Mouse (Mus musculus): ENCODE data around the gene Six1.
"Not testable (repeated sequence)": the region's sequence is repeated elsewhere in the genome, so short reads cannot be mapped to it uniquely, and the experiment has no call there.

Six1 gene

GRCm38 (mm10) chr12:73034901-73035895 is 18.5 kb downstream of the Six1 start:
- DNase-seq (ENCODE audit: extremely low read depth, low read depth), result no peak

DNA sequence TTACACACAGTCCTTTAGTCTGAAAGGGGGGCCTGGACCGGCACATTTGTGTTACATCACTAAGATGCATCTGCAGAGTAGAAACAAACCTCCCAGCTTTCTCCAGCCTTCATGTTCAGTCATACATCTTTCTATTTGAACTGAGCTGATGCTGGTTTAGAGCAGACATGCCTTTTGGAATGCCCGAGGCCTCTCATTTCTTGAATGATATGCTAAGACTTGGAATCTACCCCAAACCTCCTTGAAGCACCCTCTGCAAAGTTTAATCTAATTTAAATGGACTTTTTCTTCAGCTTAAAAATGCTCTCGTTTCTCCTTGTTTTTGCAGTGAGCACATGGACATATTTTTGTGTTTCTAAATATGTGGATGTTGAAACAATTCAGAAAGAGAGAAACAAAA is 21.0 kb downstream of the Six1 start:
- DNase-seq (ENCODE audit: extremely low read depth, low read depth), result no peak

- DNase-seq (ENCODE audit: extremely low read depth, low read depth), result no peak
These were observed 22.4 kb downstream of the Six1 start for GRCm38 (mm10) chr12:73031315-73031714.

DNA sequence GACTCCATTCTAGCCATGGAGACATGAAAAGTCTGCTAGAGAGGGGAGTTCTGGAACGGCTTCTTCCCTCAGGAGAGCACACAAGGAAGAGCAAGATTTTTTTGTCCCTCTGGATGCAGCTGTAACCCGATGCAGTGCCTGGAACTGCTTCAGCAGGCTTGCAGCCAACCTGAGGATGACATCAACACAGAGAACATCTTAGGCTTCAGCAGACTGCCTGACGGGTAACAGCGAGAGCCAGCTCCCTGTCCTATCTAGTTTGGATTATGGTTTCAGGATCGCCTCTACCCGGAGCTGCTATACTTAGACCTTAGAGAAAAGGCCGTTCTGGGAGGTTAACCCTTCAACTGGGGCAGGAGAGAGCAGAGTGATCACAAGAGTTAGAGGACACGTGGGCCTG is 28.2 kb downstream of the Six1 start:
- no peak for DNase-seq (ENCODE audit: extremely low read depth, low read depth)

GRCm38 (mm10) chr12:73020941-73021340 is 32.7 kb downstream of the Six1 start:
- peak; percentile 46 for DNase-seq (ENCODE audit: extremely low read depth, low read depth)

DNA sequence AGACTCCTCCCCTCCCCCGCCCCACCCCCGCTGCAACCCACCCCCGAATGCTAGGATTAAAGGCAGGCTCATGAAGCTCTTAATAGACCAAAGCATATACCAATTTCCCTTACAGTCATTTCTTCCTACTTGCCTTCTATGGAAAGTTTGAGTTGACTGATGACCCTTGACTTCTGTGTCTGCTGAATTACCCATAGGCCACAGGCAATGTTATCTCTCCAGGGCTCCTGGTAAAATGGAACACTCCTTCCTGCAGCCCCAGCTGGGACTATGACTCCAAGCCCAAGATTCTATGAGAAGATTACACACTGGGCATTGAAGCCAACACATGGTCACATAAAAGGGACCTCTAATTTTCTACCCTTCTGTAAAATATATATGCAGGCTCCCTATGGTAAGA is 33.3 kb downstream of the Six1 start:
- DNase-seq (ENCODE audit: extremely low read depth, low read depth), result no peak

- DNase-seq (ENCODE audit: extremely low read depth, low read depth), result no peak
These were observed 34.8 kb downstream of the Six1 start for GRCm38 (mm10) chr12:73018838-73019237.

DNA sequence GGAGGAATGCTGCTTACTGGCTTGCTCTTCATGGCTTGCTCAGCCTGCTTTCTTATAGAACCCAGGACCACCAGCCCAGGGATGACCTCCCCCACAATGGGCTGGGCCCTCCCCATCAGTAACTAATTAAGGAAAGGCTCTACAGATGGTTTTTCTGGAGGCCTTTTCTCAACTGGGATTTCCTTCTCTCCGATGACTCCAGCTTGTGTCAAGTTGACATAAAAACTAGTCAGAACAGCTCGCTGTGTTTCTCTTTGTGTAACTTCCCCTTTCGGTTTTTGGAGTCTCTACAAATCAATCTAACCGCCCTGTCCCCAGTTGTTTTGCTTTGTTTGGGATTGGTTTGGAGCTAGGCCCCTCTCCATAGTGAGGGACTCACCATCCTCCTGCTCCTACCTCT is 37.5 kb downstream of the Six1 start:
- no peak for DNase-seq (ENCODE audit: extremely low read depth, low read depth)

DNA sequence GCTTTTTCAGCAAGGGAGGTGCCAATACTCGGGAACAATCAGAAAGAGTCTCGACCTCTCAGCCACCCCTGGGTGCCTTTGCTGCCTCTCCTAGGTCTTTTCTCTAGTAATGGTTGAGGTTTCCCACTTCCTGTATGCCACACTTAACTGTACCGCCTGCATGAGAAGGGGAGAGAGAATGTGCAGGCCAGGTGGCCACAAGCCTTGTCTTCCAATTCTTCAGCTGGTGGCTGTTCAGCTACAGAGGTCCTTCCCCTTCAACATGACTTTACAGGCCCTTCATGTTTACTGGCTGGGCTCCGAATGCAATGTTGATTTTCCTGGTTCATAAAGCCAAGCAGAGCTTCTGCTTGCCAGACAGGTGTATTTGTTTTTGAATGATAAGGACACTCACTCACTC is 39.4 kb downstream of the Six1 start:
- DNase-seq (ENCODE audit: extremely low read depth, low read depth), result no peak

GRCm38 (mm10) chr12:73012824-73013223 is 40.9 kb downstream of the Six1 start:
- DNase-seq (ENCODE audit: extremely low read depth, low read depth), result no peak

DNA sequence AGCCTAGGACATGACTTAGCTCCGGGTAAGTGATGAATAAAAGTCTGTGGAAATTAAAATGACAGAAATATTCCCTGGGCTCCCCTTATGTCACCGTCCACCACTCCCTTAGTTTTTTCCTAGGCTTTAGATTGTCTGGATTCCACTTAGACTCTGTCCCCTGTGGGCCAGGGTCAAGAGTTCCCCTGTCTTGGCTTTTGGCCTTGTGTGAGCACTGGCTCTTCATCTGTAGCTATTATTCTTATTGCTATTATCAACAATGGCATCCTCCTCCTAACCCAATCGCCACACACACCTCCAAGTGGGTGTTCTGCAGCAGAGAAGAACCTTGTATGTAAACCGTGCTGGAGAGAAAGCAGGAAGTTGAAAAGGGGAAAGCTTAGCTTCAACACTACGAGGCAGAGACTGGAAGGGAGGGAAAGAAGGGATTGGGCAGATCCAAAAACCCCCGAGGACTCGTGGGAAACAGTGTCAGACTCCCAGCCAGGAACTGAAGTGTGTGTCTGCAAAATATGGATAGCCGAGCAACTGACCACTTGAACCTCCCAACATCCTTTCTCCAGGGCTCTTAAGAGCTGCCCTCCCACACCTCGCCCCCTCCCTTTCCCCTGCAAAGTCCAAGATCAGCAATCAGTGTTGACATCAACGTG is 41.4 kb downstream of the Six1 start:
- DNase-seq (ENCODE audit: extremely low read depth, low read depth), result no peak

DNA sequence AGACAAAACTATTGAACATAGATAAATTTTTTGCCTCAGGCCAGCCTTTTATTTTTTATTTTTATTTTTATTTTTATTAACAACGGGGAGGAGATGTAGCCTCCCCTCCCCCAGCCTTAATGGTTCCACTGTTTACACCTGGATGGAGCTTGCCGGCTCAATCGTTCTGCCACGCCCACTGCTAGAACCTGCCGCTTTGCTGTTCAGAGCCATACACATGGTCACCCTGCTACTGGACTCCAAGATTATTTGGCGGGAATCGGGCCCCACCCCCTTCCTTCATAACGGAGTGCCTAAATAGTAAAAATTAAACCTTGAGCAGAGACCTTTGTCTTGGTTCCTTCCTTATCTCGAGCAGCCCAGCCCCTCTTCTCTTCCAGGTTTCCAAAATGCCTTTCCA is 50.8 kb downstream of the Six1 start:
- DNase-seq (ENCODE audit: extremely low read depth, low read depth), result not testable (repeated sequence)

GRCm38 (mm10) chr12:73002281-73002680 is 51.4 kb downstream of the Six1 start:
- DNase-seq (ENCODE audit: extremely low read depth, low read depth), result not testable (repeated sequence)

GRCm38 (mm10) chr12:72998105-72999001 is 55.3 kb downstream of the Six1 start:
- DNase-seq (ENCODE audit: extremely low read depth, low read depth), result no peak

GRCm38 (mm10) chr12:72996646-72997045 is 57.0 kb downstream of the Six1 start:
- no peak for DNase-seq (ENCODE audit: extremely low read depth, low read depth)
